Mouse (Mus musculus): ENCODE results near the gene Lamtor2.

DNA sequence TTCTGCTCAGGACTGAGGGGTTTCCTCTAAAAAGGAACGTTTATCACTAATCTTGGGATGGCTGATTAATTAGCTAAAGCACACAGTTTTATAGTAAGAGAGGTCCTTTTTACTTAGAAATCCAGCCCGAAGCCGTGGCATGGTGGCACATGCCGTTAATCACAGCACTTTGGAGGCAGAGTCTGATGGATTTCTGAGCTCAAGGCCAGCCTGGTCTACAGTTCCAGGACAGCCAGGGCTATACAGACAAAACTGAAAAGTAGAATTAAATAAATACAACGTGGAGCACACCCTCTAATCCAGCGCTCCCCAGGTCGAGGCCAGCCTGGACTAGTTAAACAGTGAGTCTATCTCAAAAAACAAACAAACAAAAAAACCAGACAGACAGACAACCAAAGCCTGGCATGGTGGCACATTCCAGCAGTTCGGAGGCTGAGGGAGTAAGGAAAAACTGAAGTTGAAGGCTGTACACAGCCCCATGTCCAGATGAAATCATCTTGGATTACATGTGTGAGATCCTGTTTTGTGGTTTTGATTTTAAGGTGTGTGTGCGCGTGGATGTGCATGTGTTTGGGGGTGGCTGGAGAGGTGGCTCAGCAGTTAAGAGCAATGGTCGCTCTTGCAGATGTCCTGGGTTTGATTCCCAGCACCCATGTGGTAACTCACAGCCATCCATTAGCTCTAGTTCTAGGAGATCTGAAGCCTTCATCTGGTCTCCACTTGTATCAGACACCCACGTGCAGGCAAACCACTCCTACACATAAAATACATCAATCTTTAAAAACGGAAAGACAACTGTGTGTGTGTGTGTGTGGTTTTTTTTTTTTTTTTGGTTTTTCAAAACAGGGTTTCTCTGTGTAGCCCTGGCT, 42.2 kb downstream of the Lamtor2 start:
- TF ChIP-seq POLR2A (IDR thresholded peaks at IDR 0.05; ENCODE audit: low read depth, low read length) = no peak
- no peak for TF ChIP-seq CTCF (IDR thresholded peaks at IDR 0.05; ENCODE audit: extremely low read depth, insufficient read depth, insufficient read length, insufficient replicate concordance)

Measured in spleen, adult 2 months (tissue).